Mouse (Mus musculus) cerebellum, postnatal 36 days (tissue): ENCODE measurements at regions not wholly inside any gene's neighbourhood (a gene's known extent, or its start where the extent isn't known, plus 50 kb on each side); places are given as distances from the start of the nearest gene placed in this dataset.

Source experiments
- DNase-seq, 2 experiments: peaks; one replicate each; pipeline ENCODE4 v3.0.0; 2021 to 2022; ENCODE audit warnings: mixed read lengths in 2 of 2

- no peak for DNase-seq
Measured at GRCm38 (mm10) chr6:14358280-14358679, 396.8 kb downstream of the Ppp1r3a start.
